Mouse (Mus musculus) skeletal muscle tissue, adult 2 months (tissue): Measurements from ENCODE around the gene Nme3.
A peak's percentile ranks its signal among the peaks of the same experiment; 100 is the strongest.
"Not testable (repeated sequence)": the region's sequence is repeated elsewhere in the genome, so short reads cannot be mapped to it uniquely, and the experiment has no call there.

ENCODE experiments used
- DNase-seq: peaks from one replicate; pipeline ENCODE4 v3.0.0-alpha.2; 2012; ENCODE audit warnings: low read depth, low spot score

Gene Nme3

GRCm38 (mm10) chr17:24898041-24898854, 1.9 kb downstream of the Nme3 start:
- DNase-seq, result no peak

- no peak for DNase-seq
Observed at GRCm38 (mm10) chr17:24899153-24899552, 2.9 kb downstream of the Nme3 start.

- no peak for DNase-seq
Observed at GRCm38 (mm10) chr17:24900014-24900413, 3.7 kb downstream of the Nme3 start.

- DNase-seq, result no peak
Observed at GRCm38 (mm10) chr17:24902124-24902523, 5.8 kb downstream of the Nme3 start.

- DNase-seq, result no peak
Observed at GRCm38 (mm10) chr17:24902671-24903474, 6.6 kb downstream of the Nme3 start.

- no peak for DNase-seq
Observed at GRCm38 (mm10) chr17:24903767-24904166, 7.5 kb downstream of the Nme3 start.

- no peak for DNase-seq
Observed at GRCm38 (mm10) chr17:24907591-24907990, 11.3 kb downstream of the Nme3 start.

GRCm38 (mm10) chr17:24913984-24914383, 17.7 kb downstream of the Nme3 start:
- DNase-seq, result no peak

- DNase-seq, result no peak
Observed at GRCm38 (mm10) chr17:24923246-24923645, 26.9 kb downstream of the Nme3 start.

- no peak for DNase-seq
Observed at GRCm38 (mm10) chr17:24929506-24929905, 33.2 kb downstream of the Nme3 start.

- no peak for DNase-seq
Observed at GRCm38 (mm10) chr17:24932431-24932830, 36.1 kb downstream of the Nme3 start.

GRCm38 (mm10) chr17:24933163-24933562, 36.9 kb downstream of the Nme3 start:
- no peak for DNase-seq

GRCm38 (mm10) chr17:24934926-24935325, 38.6 kb downstream of the Nme3 start:
- DNase-seq, result no peak

- no peak for DNase-seq
Observed at GRCm38 (mm10) chr17:24935666-24936065, 39.4 kb downstream of the Nme3 start.

- peak; percentile 90 for DNase-seq
Observed at GRCm38 (mm10) chr17:24936259-24937237, 40.2 kb downstream of the Nme3 start, which contains the start of gene Mapk8ip3. Mapk8ip3 (minus strand) TSS chr17:24936977.

GRCm38 (mm10) chr17:24937266-24937665, 41.0 kb downstream of the Nme3 start:
- no peak for DNase-seq

- DNase-seq, result not testable (repeated sequence)
Observed at GRCm38 (mm10) chr17:24942453-24942852, 46.2 kb downstream of the Nme3 start.

- DNase-seq, result no peak
Observed at GRCm38 (mm10) chr17:24943036-24943435, 46.7 kb downstream of the Nme3 start.

GRCm38 (mm10) chr17:24943589-24943988, 47.3 kb downstream of the Nme3 start:
- not testable (repeated sequence) for DNase-seq
